Mouse (Mus musculus): Measurements from ENCODE around the gene Olfr512.

Gene Olfr512

GRCm38 (mm10) chr7:108713020-108713419, at the start of gene Olfr512:
Gene Olfr512 (plus strand): TSS chr7:108713320.
- no peak for DNase-seq

DNA sequence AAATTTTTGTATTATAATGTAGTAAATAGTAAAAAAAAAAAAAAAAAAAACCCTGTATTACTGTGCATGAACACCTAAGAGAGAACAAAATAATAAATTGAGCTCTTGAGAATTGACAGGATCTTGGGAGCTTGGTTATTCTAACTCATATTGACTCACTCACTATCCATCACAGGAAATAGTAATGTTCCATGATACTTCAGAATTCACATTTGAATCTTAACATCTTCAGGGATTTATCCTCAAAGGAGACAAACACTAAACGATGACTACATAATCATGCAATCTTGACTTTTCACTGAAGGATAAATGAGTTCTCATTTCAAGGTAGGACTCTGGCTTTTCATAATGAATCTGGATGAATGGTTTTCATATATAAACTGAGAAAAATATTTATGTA, 47.0 kb upstream of the Olfr512 start, which contains the start of gene Olfr510:
Gene Olfr510, plus strand, starts transcription at position 301 of the 400 bp plus-strand sequence.
- DNase-seq = no peak

GRCm38 (mm10) chr7:108671058-108671457, 42.1 kb upstream of the Olfr512 start:
- no peak for DNase-seq

DNA sequence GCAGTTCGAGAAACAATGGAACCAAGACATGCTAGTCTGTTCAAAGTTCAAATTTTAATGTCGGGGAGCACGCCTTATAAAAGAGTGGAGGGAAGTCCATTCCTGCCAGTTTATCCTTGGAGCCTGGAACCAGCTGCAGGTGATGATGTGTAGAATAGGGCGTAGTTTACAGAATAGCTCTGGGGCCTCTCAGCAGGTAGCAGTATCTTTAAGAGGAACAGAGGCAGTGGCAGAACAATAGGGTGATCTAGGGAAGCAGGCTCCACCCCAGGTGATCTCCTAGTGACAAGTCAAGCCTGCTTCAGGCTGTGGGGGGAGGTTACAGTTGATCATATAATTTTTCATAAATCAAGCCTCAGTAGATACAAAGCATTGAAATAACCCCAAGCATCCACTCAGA, 34.2 kb upstream of the Olfr512 start:
- no peak for DNase-seq

- DNase-seq = no peak
Measured at GRCm38 (mm10) chr7:108750673-108751072, 37.6 kb downstream of the Olfr512 start, which contains the start of gene Olfr513. Gene Olfr513 (plus strand): TSS chr7:108750973.

DNA sequence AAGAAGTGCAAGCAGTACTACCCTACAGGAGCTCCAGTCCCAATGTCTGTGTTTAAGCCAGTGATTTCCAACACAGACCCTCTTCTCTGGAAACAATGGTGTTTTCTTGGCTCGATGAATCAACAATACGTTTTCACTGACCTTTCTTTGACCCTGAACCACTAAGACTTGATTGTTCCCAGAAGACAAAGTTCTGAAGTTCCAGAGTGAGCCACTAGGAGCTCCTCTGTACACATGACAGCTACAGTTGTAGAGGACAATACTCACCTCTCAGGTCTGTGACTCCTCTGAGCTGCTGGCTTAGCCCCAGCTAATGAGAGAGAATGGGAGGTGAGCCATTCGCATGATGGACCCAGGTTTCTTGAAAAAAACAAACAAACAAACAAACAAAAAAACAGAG, 47.3 kb downstream of the Olfr512 start:
- DNase-seq = no peak
